Mouse (Mus musculus) cerebellum, postnatal 10 days (tissue): ENCODE measurements at regions not wholly inside any gene's neighbourhood (a gene's known extent, or its start where the extent isn't known, plus 50 kb on each side); places are given as distances from the start of the nearest gene placed in this dataset.

ENCODE experiments used
- DNase-seq, 2 experiments: peaks; one replicate each; pipeline ENCODE4 v3.0.0; 2021; ENCODE audit warnings: mixed read lengths in 2 of 2

DNA sequence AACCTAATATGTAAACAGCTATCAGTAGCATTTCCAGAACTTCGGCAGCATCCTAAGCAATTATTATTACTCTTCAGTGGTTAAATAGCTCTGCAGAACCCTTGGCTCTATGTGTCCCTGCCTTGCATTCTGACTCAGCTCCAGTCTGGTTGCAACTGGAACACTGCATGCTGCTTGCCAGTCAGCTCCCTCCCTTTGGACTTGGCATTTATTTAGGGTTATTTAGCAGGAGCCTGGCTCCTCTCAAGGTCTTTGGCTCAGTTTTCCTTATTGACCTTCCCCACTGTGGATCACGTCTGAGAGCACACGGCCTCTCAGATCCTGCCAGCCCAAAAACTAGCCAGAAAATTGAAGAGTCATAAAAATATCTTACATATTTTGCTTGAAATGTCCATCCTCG is 217.4 kb downstream of the Speer2 start:
- DNase-seq, result peak; percentile 68 to 79

DNA sequence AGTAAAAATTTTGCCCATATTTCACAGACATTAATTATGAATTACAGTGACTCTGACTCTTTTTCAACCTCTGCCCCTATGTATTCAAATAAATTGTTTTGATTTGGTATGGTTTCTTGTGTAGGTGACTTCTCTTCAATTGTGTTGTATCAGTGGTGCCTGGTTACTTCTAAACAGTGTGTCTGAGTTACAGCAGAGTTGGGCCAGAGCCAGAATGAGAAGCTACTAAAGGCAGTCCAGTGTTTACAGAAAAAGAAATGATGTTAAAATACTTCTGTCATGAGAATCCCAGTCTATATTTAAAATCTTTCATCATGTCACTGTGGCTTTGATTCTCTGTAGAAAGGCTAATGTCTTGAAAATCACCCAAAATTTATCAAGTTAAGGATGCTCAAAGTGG is 255.8 kb downstream of the Speer2 start:
- peak; percentile 5 to 6 for DNase-seq

DNA sequence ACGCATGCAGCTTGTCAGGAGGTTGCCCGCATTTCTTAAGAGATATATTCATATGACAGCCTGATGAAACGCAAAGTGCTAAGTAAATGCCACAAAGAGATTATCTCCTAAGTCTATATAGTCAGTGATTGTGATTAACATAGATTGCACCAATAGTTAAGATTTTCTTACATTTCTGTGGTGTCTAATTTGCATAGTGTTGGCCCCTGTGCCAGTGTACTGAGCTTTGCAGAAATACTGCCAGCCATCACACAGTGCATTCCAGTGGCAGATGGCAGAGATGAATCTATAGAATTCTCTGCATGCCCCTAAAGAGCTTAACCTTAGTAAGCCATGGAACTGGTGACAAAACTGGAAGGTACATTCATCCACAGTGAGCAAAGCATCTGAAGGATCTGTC is 262.6 kb downstream of the Speer2 start:
- DNase-seq, result peak in 1 of 2 experiments; percentile 11

DNA sequence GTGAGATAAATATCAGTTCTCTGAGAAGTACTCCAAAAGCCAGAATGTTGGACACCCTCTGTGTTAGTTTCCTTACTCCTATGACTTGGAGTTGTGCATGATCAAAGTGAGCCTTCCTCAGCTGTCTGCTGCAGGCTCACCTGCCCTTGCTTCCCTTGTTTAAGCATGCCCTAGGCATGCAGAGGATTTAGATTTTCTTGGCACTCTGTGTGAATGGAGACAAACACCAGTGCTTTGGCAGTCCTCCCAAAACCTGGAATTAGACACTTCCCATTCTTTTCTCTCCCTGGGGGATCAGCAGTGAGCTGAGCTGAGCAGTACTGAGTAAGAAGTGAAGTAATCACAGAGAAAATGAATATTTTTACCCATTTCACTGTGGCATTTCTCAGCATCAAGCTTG is 286.3 kb downstream of the Speer2 start:
- peak; percentile 20 to 50 for DNase-seq

DNA sequence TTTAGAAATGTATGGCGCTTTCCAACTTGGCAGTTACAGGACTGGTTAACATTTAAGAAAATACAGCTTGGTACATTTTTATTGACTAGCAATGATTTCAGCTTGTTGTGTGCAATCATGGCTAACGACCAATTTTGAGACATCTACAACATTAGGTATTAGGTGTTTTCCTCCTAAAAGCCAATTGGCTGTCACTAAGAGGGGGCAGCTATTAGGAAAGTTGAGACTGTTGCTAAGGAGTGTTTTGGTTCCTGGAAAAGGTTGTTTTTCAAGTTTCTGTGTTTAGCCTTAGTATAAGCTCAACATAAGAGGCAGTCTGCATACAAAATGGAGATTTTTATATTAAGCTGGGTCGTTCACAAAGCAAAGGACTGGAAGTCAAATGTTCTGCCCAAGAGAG is 295.4 kb downstream of the Speer2 start:
- DNase-seq, result no peak

DNA sequence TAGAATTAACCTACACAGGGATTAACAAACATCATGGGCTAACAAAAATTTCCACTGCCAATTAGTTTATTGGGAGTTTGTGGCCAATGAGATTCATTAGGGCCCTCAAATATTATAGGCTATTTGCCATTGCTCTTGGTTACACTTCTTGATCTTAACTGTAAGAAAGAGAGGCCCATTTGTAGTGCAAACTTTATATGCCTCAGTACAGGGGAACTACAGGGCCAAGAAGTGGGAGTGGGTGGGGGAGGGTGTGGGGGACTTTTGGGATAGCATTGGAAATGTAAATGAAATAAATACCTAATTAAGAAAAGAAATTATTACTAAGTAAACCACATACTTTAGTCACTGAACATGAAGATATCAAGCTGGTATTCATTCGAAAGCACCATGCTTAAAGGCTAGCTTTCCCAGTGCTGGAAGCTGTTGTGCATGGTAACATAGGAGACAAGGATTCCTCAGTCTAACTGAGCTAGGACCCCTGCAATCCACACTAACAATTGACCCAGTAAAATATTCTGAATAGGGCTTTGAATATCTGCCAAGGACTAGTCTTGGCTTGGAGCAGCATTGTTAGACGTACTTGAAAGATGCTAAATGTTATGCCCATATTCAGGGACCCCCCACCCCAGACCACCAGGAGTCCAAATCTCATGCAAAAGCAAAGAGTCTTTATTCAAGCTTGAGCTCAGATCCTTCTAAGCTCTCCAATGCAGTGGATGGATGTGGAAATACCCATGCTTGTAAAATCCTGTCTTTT is 295.9 kb downstream of the Speer2 start:
- DNase-seq, result no peak
